Mouse (Mus musculus) heart, postnatal 0 days (tissue): ENCODE data around the gene Adgrg1. TPM values are rescaled to one million over a fixed set of nuclear protein-coding genes. Genes with fewer than 3 reads are reported as not detected.
A peak's percentile ranks its signal among the peaks of the same experiment; 100 is the strongest.

ENCODE experiments used
- ATAC-seq: fragments of 200-750 bp; cut with Nextera tagmentation; 2 replicates; pipeline ENCODE4 v1.8.0; 2017; ENCODE audit warnings: low read depth, moderate number of reproducible peaks, moderate library complexity; ENCODE audit not compliant: insufficient read depth
- DNase-seq: peaks from one replicate; pipeline ENCODE4 v3.0.0-alpha.2; 2016; ENCODE audit warnings: low spot score
- H3K27ac ChIP-seq: fragments of 300-500 bp; sonication (generic); 2 replicates; pipeline ENCODE4 v1.5.1; 2014; ENCODE audit warnings: low read depth, mild to moderate bottlenecking
- H3K27me3 ChIP-seq: fragments of 300-500 bp; sonication (generic); 2 replicates; pipeline ENCODE4 v1.6.1; 2014; ENCODE audit warnings: low read length, mixed read lengths; ENCODE audit not compliant: control insufficient read depth, insufficient read depth
- H3K36me3 ChIP-seq: fragments of 300-500 bp; sonication (generic); replicated peaks from 2 replicates; pipeline ENCODE4 v1.6.1; 2014; ENCODE audit warnings: low read length, mixed read lengths; ENCODE audit not compliant: control insufficient read depth, insufficient read depth
- H3K4me1 ChIP-seq: fragments of 300-500 bp; sonication (generic); 2 replicates; pipeline ENCODE4 v1.6.1; 2014; ENCODE audit warnings: antibody characterized with exemption; ENCODE audit not compliant: control insufficient read depth, insufficient read depth
- H3K4me2 ChIP-seq: fragments of 300-500 bp; sonication (generic); 2 replicates; pipeline ENCODE4 v1.6.1; 2014; ENCODE audit warnings: low read depth, mild to moderate bottlenecking, low read length, moderate library complexity
- H3K4me3 ChIP-seq: fragments of 300-500 bp; sonication (generic); 2 replicates; pipeline ENCODE4 v1.5.1; 2014; ENCODE audit warnings: low read depth, low read length
- H3K9ac ChIP-seq: fragments of 300-500 bp; sonication (generic); replicated peaks from 2 replicates; pipeline ENCODE4 v1.6.1; 2014; ENCODE audit warnings: low read depth, low read length, mixed read lengths
- H3K9me3 ChIP-seq: fragments of 300-500 bp; sonication (generic); replicated peaks from 2 replicates; pipeline ENCODE4 v1.6.1; 2016; ENCODE audit warnings: low read length; ENCODE audit not compliant: control insufficient read depth
- CTCF ChIP-seq: IDR thresholded peaks from 2 replicates; pipeline ENCODE4 v1.5.1; 2016; ENCODE audit warnings: antibody characterized with exemption, control low read depth, low read depth
- EP300 ChIP-seq: IDR thresholded peaks from 2 replicates; pipeline ENCODE4 v1.6.1; 2016; ENCODE audit warnings: antibody characterized with exemption, low read depth
- WGBS: fragments of 180-500 bp; shearing (Covaris S2); extraction: QIAGEN DNeasy Blood & Tissue Kit; methylation state at CpG from one replicate; pipeline ENCODE4 v1.1.7; 2014; 5-methylcytosine and 5-hydroxymethylcytosine counted together
- polyA plus RNA-seq: library from polyadenylated mRNA; unstranded; fragments of >200 nt; fragmentation: Nextera tagmentation; extraction: Ambion mirVana; gene quantifications from 2 replicates; pipeline ENCODE4 v1.2.1, GENCODE M21; 2015
- total RNA-seq: library from RNA; depleted of rRNA; stranded (reverse); fragments of >200 nt; gene quantifications from 2 replicates; pipeline ENCODE4 v1.2.3, GENCODE M21; 2014; ENCODE audit warnings: low replicate concordance; rRNA removed

The Adgrg1 gene
- total RNA-seq (8.0 and 19.2 TPM in 2 replicates), polyA plus RNA-seq (5.6 and 6.6 TPM in 2 replicates)

DNA sequence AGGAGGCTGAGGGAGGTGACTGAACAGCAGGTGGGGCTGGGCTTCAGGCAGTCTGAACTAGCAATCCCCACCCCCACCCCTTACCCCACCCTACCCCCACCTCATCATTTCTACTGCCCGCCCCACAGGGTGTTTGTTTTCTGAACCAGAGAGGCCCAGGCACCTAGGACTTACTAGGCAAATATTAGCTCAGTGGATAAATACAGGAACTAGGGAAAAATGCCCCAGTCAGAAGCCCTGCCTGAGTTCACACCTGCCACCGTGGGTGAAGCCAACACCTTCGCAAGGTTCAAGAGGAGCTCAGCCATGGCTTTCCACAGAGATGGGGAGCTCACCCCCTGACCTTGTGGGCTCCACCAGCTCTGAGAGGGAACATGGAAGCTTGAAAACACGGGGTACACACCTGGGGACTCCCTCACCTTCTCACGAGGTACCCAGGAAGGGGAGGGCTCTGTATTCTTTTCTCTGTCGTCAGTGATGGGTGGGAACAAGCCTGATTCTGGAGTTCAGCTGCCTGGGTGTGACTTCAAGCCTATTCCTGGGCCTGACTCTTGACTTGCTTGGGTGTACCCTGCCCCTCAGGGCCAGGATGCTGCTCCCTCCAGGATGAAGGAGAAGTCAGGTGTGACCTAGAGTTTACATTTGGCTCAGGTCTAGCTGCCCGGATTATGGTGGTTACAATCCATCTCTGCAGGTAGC lies at the start of gene Adgrg1:
TSS of gene Adgrg1 (plus strand) at position 285 of the 699 bp plus-strand sequence.
- H3K4me1 ChIP-seq, result peaks cover 14% of the 10 kb centered on the region; the same call in 1 of the 2 replicates
- 38% methylated on average over 7 of the region's 7 CpGs for WGBS
- no peaks in the 10 kb centered on the region for H3K27me3 ChIP-seq
- no peak within 1 kb of the TSS for H3K27ac ChIP-seq
- no peak within 1 kb of the TSS for H3K9ac ChIP-seq
- no peak within 1 kb of the TSS for H3K4me2 ChIP-seq
- DNase-seq (no peak), ATAC-seq (no peak)
- H3K36me3 ChIP-seq, result no peaks in the 10 kb centered on the region
- TF ChIP-seq EP300, result no peak
- no peak for TF ChIP-seq CTCF
- H3K9me3 ChIP-seq, result no peaks in the 10 kb centered on the region
- H3K4me3 ChIP-seq, result no peak within 1 kb of the TSS

DNA sequence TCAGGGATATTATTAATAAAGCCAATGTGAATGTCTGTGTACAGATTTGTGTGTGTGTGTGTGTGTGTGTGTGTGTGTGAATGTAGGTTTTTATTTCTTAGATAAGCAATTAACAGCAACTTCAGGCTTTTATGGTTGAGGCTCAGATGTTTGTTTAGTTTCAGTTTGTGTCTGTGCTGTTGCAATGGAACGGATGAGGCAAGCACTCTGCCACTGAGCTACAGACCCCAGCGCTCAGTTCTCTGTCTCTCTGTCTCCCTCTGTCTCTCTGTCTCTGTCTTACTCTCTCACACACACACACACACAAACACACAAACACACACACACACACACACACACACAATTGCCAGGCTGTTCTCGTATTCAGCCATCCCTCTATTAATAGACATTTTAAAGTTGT lies 46.3 kb upstream of the Adgrg1 start:
- Histone ChIP-seq H3K36me3 (no peaks in the 10 kb centered on the region), H3K9ac (no peak overlapping the region), H3K4me1 (no peaks in the 10 kb centered on the region), H3K4me3 (no peak overlapping the region), H3K27ac (no peak overlapping the region), H3K27me3 (no peaks in the 10 kb centered on the region), H3K4me2 (no peak overlapping the region), H3K9me3 (no peaks in the 10 kb centered on the region)
- ATAC-seq, result no peak
- 83% methylated on average over 3 of the region's 3 CpGs for WGBS
- TF ChIP-seq EP300, result no peak
- TF ChIP-seq CTCF, result no peak
- DNase-seq, result no peak

DNA sequence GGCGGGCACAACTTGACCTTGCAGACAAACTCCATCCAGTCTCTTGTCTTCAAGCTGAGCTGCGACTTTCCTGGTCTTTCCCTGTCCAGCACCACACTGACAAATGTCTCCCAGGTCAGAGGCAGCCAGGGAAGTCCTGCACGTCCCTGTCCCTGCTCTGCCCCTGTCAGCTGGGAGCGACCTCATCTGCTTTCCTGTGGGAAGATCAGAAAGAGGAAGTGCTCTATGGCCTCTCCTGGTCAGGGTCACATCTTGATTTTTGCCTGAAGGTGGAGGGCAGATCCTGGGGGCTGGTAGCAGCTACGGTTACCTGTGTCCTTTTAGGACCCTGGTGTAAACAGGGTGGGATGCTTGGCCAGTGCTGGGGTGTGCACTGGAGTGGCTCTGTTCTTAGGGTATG lies 40.6 kb upstream of the Adgrg1 start:
- H3K36me3 ChIP-seq, result no peaks in the 10 kb centered on the region
- WGBS, result 42% methylated on average over 5 of the region's 5 CpGs
- 0 out of 2 replicates have a peak, but pooled peaks cover 6% of the 10 kb centered on the region for H3K27me3 ChIP-seq
- no peak overlapping the region for H3K9ac ChIP-seq
- no peaks in the 10 kb centered on the region for H3K4me1 ChIP-seq
- H3K9me3 ChIP-seq, result no peaks in the 10 kb centered on the region
- H3K27ac ChIP-seq, result no peak overlapping the region
- TF ChIP-seq EP300 (no peak), CTCF (no peak)
- H3K4me3 ChIP-seq, result no peak overlapping the region
- ATAC-seq (no peak), DNase-seq (no peak)
- H3K4me2 ChIP-seq, result no peak overlapping the region

DNA sequence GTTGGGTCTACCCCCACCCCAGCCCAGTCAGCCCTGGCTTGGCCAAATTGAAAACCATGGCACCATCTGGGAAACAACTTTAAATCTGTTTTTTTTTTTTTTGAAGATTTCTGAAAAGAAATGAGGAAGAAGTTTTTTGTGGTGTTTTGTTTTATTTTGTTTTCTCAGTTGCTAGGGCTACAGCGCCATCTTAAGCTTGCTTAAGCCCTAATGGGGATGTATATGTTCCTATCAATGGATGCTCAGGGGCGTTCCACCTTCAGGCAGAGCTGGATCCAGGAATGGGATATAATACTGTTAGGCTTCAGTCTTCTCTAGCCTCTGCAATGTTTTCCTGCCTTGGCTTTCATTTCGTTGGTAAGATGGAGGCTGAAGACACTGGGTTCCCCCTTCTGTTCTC lies 39.4 kb upstream of the Adgrg1 start:
- no peak for TF ChIP-seq CTCF
- no peak for TF ChIP-seq EP300
- H3K4me2 ChIP-seq, result no peak overlapping the region
- H3K27me3 ChIP-seq, result 0 out of 2 replicates have a peak, but pooled peaks cover 6% of the 10 kb centered on the region
- H3K4me1 ChIP-seq, result no peaks in the 10 kb centered on the region
- 66% methylated on average over 3 of the region's 3 CpGs for WGBS
- H3K36me3 ChIP-seq, result no peaks in the 10 kb centered on the region
- no peak overlapping the region for H3K4me3 ChIP-seq
- H3K9me3 ChIP-seq, result no peaks in the 10 kb centered on the region
- no peak for ATAC-seq
- DNase-seq, result no peak
- no peak overlapping the region for H3K9ac ChIP-seq
- H3K27ac ChIP-seq, result no peak overlapping the region

DNA sequence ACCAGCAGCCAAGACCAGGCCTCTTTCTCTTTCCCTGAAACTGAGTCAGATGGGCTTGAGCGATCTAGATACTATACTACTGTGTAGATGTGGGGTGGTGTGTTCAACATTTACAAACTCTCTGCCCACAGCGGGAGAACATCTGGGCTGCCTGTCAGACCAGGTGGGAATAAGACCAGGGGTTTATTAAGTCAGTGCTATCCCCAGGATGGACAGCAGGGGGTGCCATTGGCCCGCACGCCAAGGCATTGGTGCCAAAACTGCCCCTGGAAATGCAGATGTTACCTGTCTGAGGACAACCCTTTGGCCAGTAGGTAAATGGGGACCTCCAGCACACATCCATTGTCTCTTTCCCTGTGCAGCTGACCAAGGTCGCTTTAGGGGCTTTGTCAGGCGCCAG lies 32.0 kb upstream of the Adgrg1 start:
- Histone ChIP-seq H3K4me2 (no peak overlapping the region), H3K4me1 (no peaks in the 10 kb centered on the region), H3K9ac (no peak overlapping the region), H3K4me3 (no peak overlapping the region), H3K36me3 (no peaks in the 10 kb centered on the region), H3K27ac (no peak overlapping the region), H3K27me3 (peaks cover 9% of the 10 kb centered on the region), H3K9me3 (no peaks in the 10 kb centered on the region)
- TF ChIP-seq EP300, result no peak
- peak; percentile 89 for TF ChIP-seq CTCF
- 12% methylated on average over 6 of the region's 6 CpGs for WGBS
- DNase-seq (no peak), ATAC-seq (no peak)

DNA sequence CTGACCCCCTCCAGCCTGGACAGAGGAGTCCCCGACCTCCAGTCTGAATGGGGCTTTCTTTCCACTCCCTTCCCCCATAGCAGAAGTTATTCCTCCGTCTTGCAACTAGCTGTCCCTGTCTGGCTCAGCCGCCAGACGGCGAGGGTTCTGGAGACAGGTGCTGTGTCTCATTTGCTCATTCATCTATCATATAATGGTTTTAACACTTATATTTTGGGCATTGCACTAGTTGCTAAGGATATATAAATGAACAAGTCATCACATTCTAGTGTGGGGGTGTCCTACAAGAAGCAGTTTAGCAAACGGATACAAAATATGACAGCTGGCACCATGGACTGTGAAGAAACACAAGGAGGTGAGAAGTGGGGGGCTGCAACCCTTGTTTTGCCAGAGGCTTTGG lies 29.4 kb upstream of the Adgrg1 start:
- TF ChIP-seq EP300 (no peak), CTCF (no peak)
- Histone ChIP-seq H3K4me2 (no peak overlapping the region), H3K4me1 (no peaks in the 10 kb centered on the region), H3K27me3 (peaks cover 9% of the 10 kb centered on the region), H3K9ac (no peak overlapping the region), H3K9me3 (no peaks in the 10 kb centered on the region), H3K27ac (no peak overlapping the region), H3K36me3 (no peaks in the 10 kb centered on the region), H3K4me3 (no peak overlapping the region)
- DNase-seq (no peak), ATAC-seq (no peak)
- 55% methylated on average over 6 of the region's 6 CpGs for WGBS
